Mouse (Mus musculus) left cerebral cortex, adult 8-10 months (tissue): ENCODE measurements at regions not wholly inside any gene's neighbourhood (a gene's known extent, or its start where the extent isn't known, plus 50 kb on each side); places are given as distances from the start of the nearest gene placed in this dataset.

Source experiments
- DNase-seq, 2 experiments: peaks; one replicate each; pipeline ENCODE4 v3.0.0; 2022; ENCODE audit warnings: low spot score in 2 of 2

DNA sequence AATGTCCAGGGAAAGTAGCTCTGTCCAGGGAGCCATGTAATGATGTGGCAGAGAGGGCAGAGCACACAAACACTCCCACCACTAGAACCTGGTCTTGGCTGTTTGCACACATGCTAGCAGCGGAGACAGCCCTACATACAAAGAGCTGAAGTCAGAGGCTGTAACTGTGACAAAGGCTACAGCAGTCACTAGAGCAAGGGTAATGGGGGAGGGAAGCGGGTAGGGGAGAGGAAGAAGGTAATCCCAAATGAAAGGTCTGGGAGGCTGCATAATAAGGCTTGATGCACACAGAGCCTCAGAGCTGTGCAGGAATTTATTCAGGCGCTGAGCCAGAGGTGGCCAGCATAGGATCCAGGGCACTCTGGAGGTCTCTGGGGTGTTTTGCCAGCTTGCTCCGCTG is 269.3 kb upstream of the 4930535I16Rik start:
- DNase-seq = no peak

DNA sequence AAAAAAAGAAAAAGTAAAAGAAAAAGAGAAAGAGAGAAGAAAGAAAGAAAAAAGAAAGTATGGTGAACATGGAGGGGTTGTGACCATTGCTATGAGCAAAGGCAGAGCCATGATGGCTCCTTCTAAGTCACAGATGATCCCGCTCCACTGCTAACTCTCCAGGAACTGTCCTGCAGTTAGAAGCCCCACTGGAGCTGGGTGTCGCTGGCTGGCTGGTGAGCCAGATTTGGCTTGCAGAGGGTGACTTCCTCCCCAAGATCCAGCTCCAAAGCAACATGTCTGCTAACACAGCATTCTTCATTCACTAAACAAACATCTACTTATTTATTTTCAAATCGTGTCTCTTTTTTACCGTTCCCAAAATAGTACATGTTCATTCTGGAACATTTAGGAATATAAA is 263.5 kb upstream of the 4930535I16Rik start:
- no peak for DNase-seq

GRCm38 (mm10) chr4:124178401-124179018 is 260.7 kb upstream of the 4930535I16Rik start:
- no peak for DNase-seq

DNA sequence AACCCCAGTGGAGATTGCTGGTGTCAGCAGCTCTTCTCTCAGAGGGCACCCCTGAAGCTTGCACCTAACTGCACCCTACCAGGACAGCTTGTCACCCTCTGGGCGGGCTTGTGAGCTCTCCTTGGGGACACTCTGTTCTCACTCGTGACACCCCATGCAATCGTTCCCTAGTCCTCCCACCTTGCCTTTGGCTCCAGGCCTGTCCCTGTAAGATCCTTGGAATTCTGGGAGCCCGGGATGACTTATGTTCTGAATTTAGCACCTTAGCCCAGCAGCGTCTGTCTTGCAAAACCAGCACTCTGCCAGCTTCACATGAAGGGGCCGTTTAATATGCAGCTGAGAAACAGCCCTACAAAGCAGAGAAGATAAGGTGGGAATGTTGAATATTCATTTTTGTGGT is 257.7 kb upstream of the 4930535I16Rik start:
- DNase-seq = peak in 1 of 2 experiments; percentile 84

DNA sequence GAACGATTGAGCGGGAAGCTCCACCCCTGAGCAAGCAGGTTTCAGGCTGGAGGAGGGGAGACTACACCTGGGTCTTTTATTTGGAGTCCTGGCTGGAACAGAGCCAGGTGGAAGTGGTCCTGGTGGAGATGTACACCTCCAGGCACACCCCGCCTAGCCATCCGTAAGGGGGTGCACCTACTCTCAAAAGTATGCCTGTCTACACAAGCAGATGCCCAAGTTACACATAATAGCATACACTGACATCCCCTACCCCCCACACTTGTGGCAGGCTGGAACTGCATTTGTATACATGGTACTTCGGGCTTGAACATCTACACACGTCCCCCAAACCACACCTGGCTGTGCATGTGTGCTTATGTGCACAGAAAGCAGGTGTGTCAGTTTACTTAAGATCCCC is 236.8 kb upstream of the 4930535I16Rik start:
- no peak for DNase-seq

DNA sequence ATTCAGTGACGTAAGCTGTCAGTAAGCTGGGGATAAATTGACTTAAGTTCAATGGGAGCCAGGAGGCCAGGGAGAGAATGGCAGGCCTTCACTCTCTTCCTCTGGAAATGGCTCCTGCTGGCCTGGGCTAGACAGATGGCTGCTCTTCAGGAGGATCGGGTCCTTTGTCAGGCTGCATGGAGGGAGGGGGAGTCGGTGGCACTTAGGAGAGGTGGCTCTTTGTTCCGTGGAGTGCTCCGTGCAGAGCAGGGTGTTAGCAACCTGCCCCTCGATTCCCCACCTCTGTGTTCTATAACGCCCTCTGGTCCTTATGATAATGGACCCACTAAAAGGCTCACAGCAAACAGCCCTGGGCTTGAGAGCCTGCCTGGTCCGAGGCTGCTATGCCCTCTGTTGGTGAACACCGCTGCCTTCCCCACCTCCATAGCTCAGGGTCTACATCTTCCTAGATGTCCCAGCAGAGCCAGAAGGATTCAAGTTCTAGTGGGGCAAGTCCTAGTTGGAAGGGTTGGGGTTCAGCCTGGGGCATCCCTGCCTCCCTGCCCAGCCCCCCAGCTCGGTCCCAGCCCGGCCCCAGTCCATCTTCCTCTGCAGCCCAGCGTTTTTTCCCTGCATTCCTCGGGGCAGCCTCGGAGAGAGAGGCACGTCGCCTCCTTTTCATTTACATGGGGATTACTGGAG is 232.1 kb upstream of the 4930535I16Rik start:
- DNase-seq = no peak

DNA sequence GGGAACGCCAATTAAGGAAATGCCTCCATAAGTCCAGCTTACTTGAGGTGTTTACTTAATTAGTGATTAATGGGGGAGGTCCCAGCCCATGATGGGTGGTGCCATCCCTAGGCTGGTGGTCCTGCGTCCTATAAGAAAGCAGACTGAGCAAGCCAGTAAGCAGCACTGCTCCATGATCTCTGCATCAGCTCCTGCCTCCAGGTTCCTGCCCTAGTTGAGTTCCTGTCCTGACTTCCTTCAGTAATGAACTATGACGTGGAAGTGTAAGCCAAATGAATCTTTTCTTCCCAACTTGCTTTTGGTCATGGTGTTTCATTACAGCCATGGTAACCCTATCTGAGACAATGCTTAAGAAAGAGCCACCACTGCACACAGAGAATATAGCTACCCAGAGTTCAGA is 231.2 kb upstream of the 4930535I16Rik start:
- no peak for DNase-seq

DNA sequence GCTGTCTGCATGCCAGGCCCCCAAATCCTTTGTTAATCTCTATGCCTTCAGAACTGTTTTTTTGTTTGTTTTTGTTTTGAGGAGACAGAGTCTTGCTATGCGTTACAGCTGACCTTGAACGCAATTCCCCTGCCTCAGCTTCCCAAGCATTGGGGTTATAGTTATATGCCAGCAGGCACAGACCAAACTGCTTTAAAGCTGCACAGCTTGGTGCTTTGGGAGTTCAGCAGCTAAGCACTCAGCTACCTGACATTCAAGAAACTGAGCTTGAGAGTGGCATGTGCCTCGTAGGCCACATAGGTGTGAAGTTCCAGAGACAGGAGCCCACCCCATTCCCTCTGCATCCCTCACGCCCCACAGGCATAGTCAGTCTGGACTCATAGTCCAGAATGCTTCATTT is 229.5 kb upstream of the 4930535I16Rik start:
- no peak for DNase-seq

DNA sequence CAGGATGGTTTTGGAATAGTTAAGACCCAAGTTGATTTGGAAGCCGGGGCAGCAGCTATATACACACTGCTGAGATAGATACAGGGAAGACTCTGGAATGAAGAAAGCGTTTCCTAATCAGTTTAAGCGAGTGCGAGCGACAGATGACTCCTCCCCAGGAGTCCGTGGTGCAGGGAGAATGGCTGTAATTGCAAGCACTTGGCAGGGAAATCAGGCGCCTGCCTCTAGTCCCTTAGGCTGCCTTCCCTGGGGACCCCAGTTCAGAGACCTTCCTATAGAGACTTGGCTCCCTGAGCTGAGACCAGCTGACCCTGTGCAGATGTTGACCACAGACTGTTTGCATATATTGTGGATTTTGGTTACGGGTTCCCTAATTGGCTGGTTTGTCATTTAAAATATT is 228.3 kb upstream of the 4930535I16Rik start:
- no peak for DNase-seq

DNA sequence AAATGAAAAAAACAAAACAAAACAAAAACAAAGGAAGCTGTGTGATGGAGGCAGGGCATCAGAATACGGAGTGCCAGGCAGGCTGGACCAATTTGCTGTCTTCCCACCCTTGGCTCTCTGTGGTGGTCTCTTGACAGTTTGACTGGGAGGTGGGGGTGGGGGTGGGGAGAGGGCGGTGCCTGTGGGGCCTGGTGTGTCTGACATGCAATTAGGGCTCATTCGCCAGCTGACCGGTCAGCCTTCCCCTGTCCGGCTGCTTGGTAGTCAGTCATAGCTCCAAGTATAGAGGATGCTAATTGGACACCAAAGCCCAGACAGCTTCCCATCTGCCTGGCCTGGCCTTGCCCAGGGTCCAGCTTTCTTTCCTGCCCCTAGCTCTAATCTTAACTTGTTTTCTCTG is 225.8 kb upstream of the 4930535I16Rik start:
- no peak for DNase-seq

DNA sequence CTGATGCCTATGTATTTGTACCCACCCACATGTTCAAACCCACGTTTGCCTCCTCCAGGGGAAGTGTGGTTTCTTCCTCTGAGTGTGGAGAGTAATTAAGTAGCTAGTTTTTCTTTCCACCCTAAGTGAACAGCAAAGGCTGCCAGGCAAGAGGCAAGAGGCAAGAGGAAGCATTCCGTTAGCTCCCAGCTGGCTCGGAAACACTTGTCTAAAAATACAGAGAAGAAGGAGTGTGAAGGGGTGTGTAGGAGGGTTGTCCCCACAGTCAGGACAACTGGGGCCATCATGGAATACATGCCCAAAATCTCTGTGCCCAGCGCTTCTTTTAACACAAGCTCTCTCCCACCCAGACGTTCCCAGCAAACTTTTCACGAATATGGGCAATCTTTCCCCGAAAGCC is 225.4 kb upstream of the 4930535I16Rik start:
- peak; percentile 15 to 45 for DNase-seq

GRCm38 (mm10) chr4:124142083-124142482 is 224.3 kb upstream of the 4930535I16Rik start:
- peak; percentile 65 to 78 for DNase-seq

DNA sequence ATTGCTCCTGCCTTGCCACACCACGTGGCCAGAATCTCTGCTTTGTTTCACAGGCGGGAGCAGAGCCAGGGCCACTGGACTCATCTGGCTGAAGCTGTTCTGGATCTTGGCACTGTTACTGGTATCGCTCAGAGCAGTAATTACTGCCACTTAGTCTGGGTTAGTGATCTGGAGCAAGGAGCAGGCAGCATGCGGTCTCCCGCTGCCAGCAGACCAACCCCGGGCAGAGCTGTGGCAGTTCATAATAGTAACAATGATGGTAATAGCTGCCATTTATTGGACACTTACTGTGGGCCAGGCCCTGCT is 217.3 kb upstream of the 4930535I16Rik start:
- DNase-seq = peak in 1 of 2 experiments; percentile 32

GRCm38 (mm10) chr4:124134341-124135164 is 216.7 kb upstream of the 4930535I16Rik start:
- no peak for DNase-seq

DNA sequence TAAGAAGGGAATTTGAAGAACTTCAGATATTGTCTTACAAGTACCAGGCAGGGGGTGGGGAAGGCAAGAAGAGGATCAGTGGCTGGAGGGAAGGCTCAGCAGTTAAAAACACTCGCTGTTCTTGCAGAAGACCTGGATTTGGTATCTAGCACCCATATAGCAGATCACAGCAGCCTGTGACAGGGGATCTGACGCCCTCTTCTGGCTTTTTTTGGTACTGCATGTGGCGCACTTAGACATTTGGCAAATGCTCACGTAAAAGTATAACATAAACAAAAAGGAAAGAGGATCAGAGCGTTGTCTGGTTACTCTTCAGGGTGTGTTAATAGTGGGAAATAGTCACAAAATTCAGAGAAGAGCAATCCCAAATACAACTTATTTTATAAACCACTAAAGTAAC is 213.1 kb upstream of the 4930535I16Rik start:
- DNase-seq = no peak

DNA sequence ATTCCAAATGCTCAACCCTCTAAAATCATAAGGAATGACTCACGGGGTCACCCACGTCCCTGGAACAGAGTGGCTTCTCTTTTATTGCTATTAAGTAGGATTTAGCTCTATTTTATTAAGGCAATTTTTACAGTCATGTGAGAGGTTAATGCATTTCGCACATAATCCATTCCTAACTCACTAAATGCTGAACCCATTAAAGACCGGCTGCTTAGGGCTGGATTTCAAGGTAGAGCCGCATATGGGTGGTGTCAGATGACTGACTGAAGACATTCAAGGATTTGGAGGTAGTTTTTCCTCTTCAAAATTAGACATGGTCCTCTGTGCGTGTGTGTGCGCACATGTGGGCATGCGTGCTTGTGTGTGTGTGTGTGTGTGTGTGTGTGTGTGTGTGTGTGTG is 208.4 kb upstream of the 4930535I16Rik start:
- no peak for DNase-seq

GRCm38 (mm10) chr4:124120334-124120733 is 202.5 kb upstream of the 4930535I16Rik start:
- DNase-seq = no peak

GRCm38 (mm10) chr4:124113856-124114345 is 196.1 kb upstream of the 4930535I16Rik start:
- no peak for DNase-seq

DNA sequence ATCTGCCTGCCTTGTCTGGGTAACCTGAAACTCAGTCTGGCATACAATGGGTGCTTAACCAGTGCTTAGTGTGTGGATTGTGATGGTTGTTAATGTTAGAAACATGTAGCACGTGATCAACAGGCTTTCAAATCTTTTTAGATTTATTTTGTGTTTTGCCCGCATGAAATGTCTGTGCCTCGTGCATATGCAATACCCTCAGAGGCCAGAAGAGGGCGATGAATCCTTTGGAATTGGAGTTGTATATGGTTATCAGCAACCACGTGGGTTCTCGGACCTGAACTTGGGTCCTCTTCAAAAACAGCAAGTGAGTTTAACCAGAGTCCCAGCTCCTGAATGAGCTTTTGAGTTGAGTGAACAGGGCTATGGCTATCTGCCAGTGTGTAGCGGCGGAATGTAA is 192.9 kb upstream of the 4930535I16Rik start:
- no peak for DNase-seq

GRCm38 (mm10) chr4:124109371-124109770 is 191.5 kb upstream of the 4930535I16Rik start:
- no peak for DNase-seq

DNA sequence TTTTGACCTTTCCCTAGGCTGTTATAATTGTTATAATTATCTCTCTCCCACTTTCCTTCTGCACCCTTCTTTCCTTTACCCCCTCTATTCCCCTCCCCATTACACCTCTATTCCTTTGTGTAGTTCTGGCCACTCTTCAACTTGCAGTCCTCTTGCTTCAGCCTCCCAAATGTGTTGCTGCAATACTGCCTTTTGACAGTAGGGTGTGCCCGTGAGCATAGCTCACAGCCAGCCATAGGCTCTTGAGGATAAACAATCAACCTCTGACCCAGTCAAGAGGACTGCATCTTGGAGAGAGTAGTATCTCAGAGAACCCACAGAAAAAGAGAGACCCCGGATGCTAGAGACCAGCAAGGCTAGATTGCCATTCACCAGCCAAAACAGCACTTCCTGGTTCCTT is 184.9 kb upstream of the 4930535I16Rik start:
- DNase-seq = no peak

GRCm38 (mm10) chr4:124086801-124087200 is 169.0 kb upstream of the 4930535I16Rik start:
- DNase-seq = no peak
